Mouse (Mus musculus) fat pad, adult 2 months (tissue): ENCODE data around the gene Mrpl51.
A peak's percentile ranks its signal among the peaks of the same experiment; 100 is the strongest.
"Not testable (repeated sequence)": the region's sequence is repeated elsewhere in the genome, so short reads cannot be mapped to it uniquely, and the experiment has no call there.

Source experiments
- DNase-seq: peaks from one replicate; pipeline ENCODE4 v3.0.0-alpha.2; 2011; ENCODE audit warnings: low read depth, low spot score; ENCODE audit errors: extremely low read depth

Mrpl51 gene

DNA sequence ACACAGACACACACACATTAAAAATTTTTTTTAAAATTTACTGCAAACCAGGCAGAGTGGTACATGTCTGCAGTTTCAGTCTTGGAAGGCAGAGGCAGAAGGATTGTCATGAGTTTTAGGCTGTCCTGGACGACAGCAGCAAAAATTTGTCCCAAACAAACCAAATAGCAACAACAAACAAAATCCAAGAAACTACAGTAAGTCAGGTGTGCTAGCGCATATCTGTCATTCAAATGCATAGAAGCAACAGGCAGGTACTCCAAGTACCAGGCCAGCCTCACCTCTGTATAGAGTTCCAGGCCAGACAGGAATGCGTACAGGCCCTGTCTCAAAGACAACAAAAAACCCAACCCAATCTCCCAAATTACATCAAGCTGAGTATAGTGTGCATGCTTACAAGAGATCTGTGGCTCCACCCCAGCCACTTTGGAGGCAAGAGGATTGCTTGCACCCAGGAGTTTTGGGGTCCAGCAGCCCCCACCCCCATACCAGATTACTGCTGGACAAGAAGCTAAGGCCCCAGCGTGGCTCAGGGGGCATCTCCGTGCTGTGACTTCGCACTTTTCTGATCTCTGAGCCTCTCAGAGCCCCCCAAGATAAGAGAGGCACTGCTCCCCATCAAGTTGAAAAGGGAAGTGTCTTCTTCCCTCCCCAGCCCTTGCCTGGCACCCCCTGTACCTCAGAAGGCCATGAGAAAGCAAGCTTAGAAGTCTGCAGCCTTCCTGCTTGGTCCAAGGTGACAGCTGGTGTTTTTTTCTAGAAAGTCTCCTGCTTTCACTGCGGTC is 31.6 kb upstream of the Mrpl51 start:
- DNase-seq, result no peak

DNA sequence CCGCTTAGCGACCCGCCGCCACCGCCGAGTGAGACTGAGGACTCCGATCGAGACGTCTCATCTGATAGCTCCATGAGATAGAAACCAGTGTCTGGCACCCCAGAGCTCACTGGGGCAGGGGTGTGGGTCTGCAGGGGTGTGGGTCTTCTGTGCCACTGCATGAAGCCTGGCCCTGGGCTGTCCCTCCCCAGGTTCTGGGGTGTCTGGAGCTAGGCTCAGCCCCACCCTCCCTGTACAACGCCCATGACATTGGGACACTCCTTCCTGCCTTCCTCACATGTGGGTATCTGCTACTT is 31.1 kb upstream of the Mrpl51 start:
- no peak for DNase-seq

- DNase-seq, result no peak
Observed at GRCm38 (mm10) chr6:125160854-125161760, 30.5 kb upstream of the Mrpl51 start.

DNA sequence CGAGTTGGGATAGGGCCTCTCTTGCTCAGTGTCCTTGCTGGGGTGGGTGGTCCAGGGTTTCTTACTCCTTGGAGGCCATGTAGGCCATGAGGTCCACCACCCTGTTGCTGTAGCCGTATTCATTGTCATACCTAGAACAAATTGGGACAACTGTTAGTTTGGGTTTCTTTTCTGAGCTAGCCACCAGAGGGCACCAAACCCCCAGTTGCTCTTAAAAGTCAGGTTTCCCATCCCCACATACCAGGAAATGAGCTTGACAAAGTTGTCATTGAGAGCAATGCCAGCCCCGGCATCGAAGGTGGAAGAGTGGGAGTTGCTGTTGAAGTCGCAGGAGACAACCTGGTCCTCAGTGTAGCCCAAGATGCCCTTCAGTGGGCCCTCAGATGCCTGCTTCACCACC is 29.6 kb upstream of the Mrpl51 start:
- DNase-seq, result not testable (repeated sequence)

DNA sequence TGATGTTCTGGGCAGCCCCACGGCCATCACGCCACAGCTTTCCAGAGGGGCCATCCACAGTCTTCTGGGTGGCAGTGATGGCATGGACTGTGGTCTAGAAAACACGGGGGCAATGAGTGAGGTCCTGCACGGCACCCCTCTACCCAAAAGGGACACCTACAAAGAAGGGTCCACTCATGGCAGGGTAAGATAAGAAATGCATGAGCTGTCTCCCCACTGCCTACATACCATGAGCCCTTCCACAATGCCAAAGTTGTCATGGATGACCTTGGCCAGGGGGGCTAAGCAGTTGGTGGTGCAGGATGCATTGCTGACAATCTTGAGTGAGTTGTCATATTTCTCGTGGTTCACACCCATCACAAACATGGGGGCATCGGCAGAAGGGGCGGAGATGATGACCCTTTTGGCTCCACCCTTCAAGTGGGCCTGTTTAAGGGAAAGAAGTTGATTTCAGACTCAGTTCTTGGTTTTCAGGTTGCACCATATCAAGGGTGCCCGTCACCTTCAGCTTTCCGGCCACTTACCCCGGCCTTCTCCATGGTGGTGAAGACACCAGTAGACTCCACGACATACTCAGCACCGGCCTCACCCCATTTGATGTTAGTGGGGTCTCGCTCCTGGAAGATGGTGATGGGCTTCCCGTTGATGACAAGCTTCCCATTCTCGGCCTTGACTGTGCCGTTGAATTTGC is 28.8 kb upstream of the Mrpl51 start:
- not testable (repeated sequence) for DNase-seq

- DNase-seq, result no peak
Observed at GRCm38 (mm10) chr6:125163801-125164657, 27.6 kb upstream of the Mrpl51 start.

- DNase-seq, result no peak
Observed at GRCm38 (mm10) chr6:125164672-125165327, 26.8 kb upstream of the Mrpl51 start.

DNA sequence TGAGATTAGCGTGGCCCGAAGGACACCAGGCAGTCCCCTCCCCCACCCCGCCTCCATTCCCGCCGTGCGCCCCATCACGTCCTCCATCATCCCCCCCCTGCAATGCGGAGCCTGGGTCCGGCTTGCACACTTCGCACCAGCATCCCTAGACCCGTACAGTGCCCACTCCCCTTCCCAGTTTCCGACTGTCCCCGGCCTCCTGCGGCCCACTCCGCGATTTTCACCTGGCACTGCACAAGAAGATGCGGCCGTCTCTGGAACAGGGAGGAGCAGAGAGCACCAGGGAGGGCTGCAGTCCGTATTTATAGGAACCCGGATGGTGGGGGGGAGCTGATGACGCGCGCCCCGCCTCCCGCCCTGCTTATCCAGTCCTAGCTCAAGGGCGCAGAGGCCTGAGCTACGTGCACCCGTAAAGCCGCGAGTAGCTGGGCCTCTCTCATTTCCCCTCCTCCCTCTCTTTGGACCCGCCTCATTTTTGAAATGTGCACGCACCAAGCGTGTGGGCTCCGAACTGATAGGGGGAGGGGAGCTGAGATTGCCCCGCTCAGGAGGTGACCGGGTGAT is 26.2 kb upstream of the Mrpl51 start:
- peak; percentile 56 for DNase-seq

- DNase-seq, result no peak
Observed at GRCm38 (mm10) chr6:125166051-125166751, 25.4 kb upstream of the Mrpl51 start, which contains the start of gene Gapdh. Gapdh (minus strand) TSS chr6:125166467.

DNA sequence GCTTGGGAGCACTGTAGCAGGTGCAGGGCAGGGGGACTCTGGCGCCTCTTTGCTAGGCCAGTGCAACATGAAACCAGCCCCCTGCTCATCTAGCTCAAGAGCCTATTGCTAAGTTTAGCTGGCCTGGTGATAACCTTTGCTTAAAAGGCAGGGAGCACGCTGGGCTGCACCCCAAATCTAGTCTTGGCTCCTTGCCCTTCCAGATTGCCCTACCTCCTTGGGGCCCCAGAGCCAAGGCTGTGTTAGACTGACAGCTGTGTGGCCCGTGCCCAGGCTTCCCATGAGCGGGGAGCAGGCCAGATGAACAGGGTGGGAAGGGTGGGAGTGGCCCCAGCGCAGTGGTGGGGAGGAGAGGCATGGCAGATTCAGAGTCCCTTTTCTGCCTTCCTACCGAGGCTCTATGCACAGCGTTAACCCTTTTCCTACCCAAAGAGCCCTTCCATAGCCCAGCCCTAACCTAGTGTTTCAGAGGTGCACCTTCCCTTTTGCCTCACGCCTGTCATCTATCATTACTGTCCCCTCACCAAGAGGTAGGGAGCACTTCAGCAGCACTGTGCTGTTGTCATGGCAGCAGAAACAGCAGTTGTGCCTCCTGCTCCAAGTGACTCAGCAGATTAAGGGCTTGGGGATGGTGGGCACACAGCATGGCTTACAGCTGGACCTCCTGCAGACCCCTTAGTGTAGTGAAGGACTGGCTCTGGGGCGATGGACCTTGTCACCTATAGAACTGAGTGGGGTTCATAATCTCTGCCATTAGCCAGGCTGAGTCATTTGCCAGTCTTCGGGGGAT is 24.5 kb upstream of the Mrpl51 start:
- no peak for DNase-seq

GRCm38 (mm10) chr6:125168086-125168485 is 23.5 kb upstream of the Mrpl51 start:
- no peak for DNase-seq

DNA sequence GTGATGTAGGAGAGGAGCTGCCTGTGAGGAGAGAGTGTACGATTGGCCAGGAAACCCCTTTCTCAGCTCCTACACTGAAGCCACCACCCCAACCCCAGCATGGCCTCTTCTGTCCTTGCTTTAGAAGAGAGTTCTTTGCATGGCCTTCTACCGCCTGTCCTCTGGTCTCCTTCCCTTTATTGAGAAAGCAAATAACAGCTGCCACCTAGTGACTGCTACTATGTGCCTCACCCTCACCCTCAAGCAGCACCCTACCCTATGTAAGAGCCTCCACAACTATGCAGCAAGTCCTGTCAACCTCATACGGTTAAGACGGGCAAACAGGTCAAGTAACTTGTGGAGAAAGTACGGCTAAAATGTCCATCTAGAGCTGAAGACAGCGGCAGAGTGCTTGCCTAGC is 21.4 kb upstream of the Mrpl51 start:
- no peak for DNase-seq

GRCm38 (mm10) chr6:125172474-125172873 is 19.1 kb upstream of the Mrpl51 start:
- DNase-seq, result no peak

GRCm38 (mm10) chr6:125173256-125173655 is 18.3 kb upstream of the Mrpl51 start:
- no peak for DNase-seq

- no peak for DNase-seq
Observed at GRCm38 (mm10) chr6:125175469-125175868, 16.1 kb upstream of the Mrpl51 start.

DNA sequence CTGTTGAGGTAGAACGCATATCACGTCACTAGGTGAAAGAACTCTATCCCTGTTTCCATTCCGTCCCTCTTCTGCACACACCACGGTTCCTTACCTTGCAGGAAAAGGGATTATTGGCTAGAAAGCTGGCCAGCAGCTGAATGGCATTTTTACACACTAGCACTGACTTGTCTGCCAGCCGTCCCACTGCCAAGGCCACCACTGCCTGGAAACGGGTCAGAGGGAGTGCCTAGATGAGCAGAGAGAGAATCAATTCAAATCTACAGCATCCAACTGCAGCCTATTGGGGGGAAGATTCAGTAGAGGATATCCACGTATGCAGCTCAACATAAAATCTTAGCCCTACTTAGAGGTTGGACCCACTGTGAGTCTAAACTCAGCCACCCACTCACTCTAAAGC is 12.0 kb upstream of the Mrpl51 start:
- DNase-seq, result no peak

- DNase-seq, result no peak
Observed at GRCm38 (mm10) chr6:125182133-125182532, 9.5 kb upstream of the Mrpl51 start.

GRCm38 (mm10) chr6:125186203-125186602 is 5.4 kb upstream of the Mrpl51 start:
- DNase-seq, result no peak
